14 mouse cellular contexts compared by ENCODE assay signal in the genomic region with DNA sequence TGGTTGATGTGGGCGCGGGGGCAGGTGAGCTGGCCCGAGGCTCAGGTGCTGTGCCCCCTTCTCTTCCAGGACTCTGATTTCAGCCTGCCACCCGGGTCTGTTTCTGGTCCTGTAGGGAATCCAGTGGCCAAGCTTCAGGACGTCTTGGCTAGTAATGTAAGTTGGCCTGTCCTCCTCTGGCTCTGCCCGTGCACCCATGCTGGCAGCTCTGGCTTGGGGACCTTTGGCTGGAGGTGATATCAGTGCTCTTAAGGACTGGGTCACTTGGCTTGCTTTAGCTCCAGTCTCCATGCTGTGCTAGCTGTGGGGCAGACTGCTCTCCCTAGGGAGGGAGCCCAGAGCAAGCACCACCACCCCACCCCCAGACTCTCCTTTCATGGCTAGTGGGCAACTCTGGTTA.
"Had no signal": no experiment of that assay in that cellular context is flagged by ENCODE, and none has a peak within 500 bp of the region (broad histone marks: within the 10 kb centered on the region; RNA-seq: fewer than 3 reads in every experiment).

No protein-coding gene starts in this region.

- H3K27ac ChIP-seq: limb, embryonic 15.5 days; liver, embryonic 12.5 days; lung, embryonic 15.5 days; macrophage; midbrain, embryonic 15.5 days; neural tube, embryonic 12.5 days had no signal

- H3K4me1 ChIP-seq: limb, embryonic 15.5 days; liver, embryonic 12.5 days; lung, embryonic 15.5 days; megakaryocyte, embryonic 14.5 days; midbrain, embryonic 15.5 days; neural tube, embryonic 12.5 days had no signal

- DNase-seq: kidney, postnatal 14 days; layer of hippocampus, postnatal 36 days; lung, postnatal 14 days; spleen, adult 18-20 months; thymus, adult 18-20 months; thymus, postnatal 14 days had no signal

- H3K9me3 ChIP-seq: limb, embryonic 15.5 days; liver, embryonic 12.5 days; lung, embryonic 15.5 days; megakaryocyte, embryonic 14.5 days; midbrain, embryonic 15.5 days; neural tube, embryonic 12.5 days had no signal

- H3K4me3 ChIP-seq: limb, embryonic 15.5 days; liver, embryonic 12.5 days; lung, embryonic 15.5 days; megakaryocyte, embryonic 14.5 days; midbrain, embryonic 15.5 days; neural tube, embryonic 12.5 days had no signal

- ATAC-seq: liver, embryonic 12.5 days; midbrain, embryonic 15.5 days had no signal

- H3K27me3 ChIP-seq: limb, embryonic 15.5 days; liver, embryonic 12.5 days; lung, embryonic 15.5 days; megakaryocyte, embryonic 14.5 days; midbrain, embryonic 15.5 days; neural tube, embryonic 12.5 days had no signal

- H3K4me2 ChIP-seq: limb, embryonic 15.5 days; liver, embryonic 12.5 days; lung, embryonic 15.5 days; midbrain, embryonic 11.5 days; midbrain, embryonic 15.5 days; neural tube, embryonic 12.5 days had no signal

- H3K9ac ChIP-seq: limb, embryonic 15.5 days; liver, embryonic 12.5 days; lung, embryonic 15.5 days; midbrain, embryonic 15.5 days; neural tube, embryonic 12.5 days had no signal
